Mouse (Mus musculus) cerebellum, adult 2 months (tissue): ENCODE data around the gene Ndp. TPM values are rescaled to one million over a fixed set of nuclear protein-coding genes. Genes with fewer than 3 reads are reported as not detected.

ENCODE experiments used
- DNase-seq, 2 experiments: peaks; one replicate each; pipeline ENCODE4 v3.0.0; 2021
- H3K27ac ChIP-seq: fragments of 200-500 bp; 2 replicates; pipeline ENCODE4 v1.5.1; 2012; ENCODE audit warnings: low read length, control low read depth, inconsistent platforms; ENCODE audit not compliant: insufficient read depth
- H3K27me3 ChIP-seq: fragments of 200-500 bp; 2 replicates; pipeline ENCODE4 v1.6.1; 2012; ENCODE audit warnings: inconsistent platforms, mild to moderate bottlenecking, low read length, moderate library complexity; ENCODE audit not compliant: control insufficient read depth, insufficient read depth
- H3K4me1 ChIP-seq: fragments of 200-500 bp; 2 replicates; pipeline ENCODE4 v1.6.1; 2011; ENCODE audit warnings: low read length; ENCODE audit not compliant: control insufficient read depth, insufficient read depth
- H3K4me3 ChIP-seq: fragments of 200-500 bp; replicated peaks from 2 replicates; pipeline ENCODE3; 2011; ENCODE audit warnings: mild to moderate bottlenecking, low read depth, low read length, control low read depth; ENCODE audit not compliant: insufficient read depth
- CTCF ChIP-seq: fragments of 200-500 bp; IDR thresholded peaks from 2 replicates; pipeline ENCODE4 v1.5.1; 2011; ENCODE audit warnings: low read depth, mild to moderate bottlenecking, control low read depth, low read length, moderate library complexity, borderline replicate concordance; ENCODE audit not compliant: insufficient read depth
- POLR2A ChIP-seq: fragments of 200-500 bp; IDR thresholded peaks from 2 replicates; pipeline ENCODE4 v1.6.1; 2011; ENCODE audit warnings: low read length, control low read depth, borderline replicate concordance; ENCODE audit not compliant: insufficient read depth
- WGBS: fragments of 180-500 bp; shearing (Covaris S2); methylation state at CpG from one replicate; pipeline ENCODE4 v1.1.7; 2018; 5-methylcytosine and 5-hydroxymethylcytosine counted together
- polyA plus RNA-seq: library from polyadenylated mRNA; depleted of rRNA; stranded (reverse); fragments of >200 nt; gene quantifications from 2 replicates; pipeline ENCODE4 v1.2.3, GENCODE M21; 2012; rRNA removed

Ndp gene
- polyA plus RNA-seq, 1 experiment, result 14.7 TPM

- Histone ChIP-seq H3K27ac (no peak overlapping the region), H3K27me3 (no peaks in the 10 kb centered on the region), H3K4me1 (peaks cover 5% of the 10 kb centered on the region; the same call in 1 of the 2 replicates), H3K4me3 (no peak overlapping the region)
- DNase-seq, result peak; percentile 36 to 77
- 22% methylated on average over 5 of the region's 5 CpGs for WGBS
- TF ChIP-seq POLR2A (no peak), CTCF (peak; percentile 70)
Measured at GRCm38 (mm10) chrX:16894377-16895175, 17.0 kb downstream of the Ndp start.

- no peak for TF ChIP-seq CTCF
- no peak for TF ChIP-seq POLR2A
- no peak for DNase-seq
- H3K4me3 ChIP-seq, result no peak overlapping the region
- no peak overlapping the region for H3K27ac ChIP-seq
- no peaks in the 10 kb centered on the region for H3K4me1 ChIP-seq
- no peaks in the 10 kb centered on the region for H3K27me3 ChIP-seq
Measured at GRCm38 (mm10) chrX:16867640-16868314, 43.8 kb downstream of the Ndp start.

DNA sequence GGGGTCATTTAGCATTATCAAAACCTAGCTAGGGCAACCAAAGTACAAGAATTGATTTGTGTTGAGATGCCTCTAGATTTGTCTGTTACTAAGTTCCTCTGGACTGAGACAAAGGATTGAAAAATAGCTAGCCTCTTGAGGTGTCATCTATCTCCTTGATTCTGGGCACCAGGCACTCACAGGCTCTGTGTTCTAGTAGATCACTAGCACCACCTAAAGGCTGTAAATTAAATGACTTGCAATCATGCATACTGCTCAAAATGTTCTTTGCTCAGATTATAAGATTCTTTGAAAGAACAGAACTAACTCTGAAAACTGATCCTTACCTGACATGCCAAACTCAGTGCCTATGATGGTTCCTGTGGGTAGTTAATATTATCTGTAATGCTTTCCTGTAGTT lies 51.3 kb downstream of the Ndp start:
- no peaks in the 10 kb centered on the region for H3K4me1 ChIP-seq
- no peak overlapping the region for H3K4me3 ChIP-seq
- H3K27me3 ChIP-seq, result no peaks in the 10 kb centered on the region
- H3K27ac ChIP-seq, result no peak overlapping the region
- TF ChIP-seq CTCF, result no peak
- TF ChIP-seq POLR2A, result no peak
- no peak for DNase-seq

DNA sequence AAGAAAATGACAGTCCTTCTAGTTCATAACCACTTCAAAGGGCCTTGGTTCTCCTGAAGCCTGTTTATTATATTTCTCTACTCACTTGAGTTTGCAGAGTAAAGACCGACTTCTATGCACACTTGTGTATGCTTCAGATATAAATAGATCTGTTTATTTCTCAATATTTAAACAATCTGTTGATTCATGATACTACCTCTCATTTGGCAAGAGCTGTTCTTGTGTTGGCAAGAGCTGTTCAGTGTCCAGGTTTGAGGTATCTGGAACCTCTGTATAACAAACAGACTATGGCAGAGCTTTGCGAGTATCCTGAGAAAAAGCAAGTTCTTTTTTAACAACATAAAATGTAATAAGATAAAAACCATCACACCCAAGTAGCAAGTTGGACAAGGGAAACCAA lies 65.5 kb downstream of the Ndp start:
- WGBS, result 95% methylated on average over 2 of the region's 2 CpGs
- no peak overlapping the region for H3K27ac ChIP-seq
- TF ChIP-seq CTCF (no peak), POLR2A (no peak)
- H3K27me3 ChIP-seq, result no peaks in the 10 kb centered on the region
- no peak overlapping the region for H3K4me3 ChIP-seq
- no peak for DNase-seq
- no peaks in the 10 kb centered on the region for H3K4me1 ChIP-seq

- H3K4me3 ChIP-seq, result no peak overlapping the region
- DNase-seq, result no peak
- H3K4me1 ChIP-seq, result no peaks in the 10 kb centered on the region
- WGBS, result 82% methylated on average over 2 of the region's 2 CpGs
- no peak for TF ChIP-seq POLR2A
- TF ChIP-seq CTCF, result no peak
- no peaks in the 10 kb centered on the region for H3K27me3 ChIP-seq
- H3K27ac ChIP-seq, result no peak overlapping the region
Measured at GRCm38 (mm10) chrX:16841443-16841842, 70.1 kb downstream of the Ndp start.

GRCm38 (mm10) chrX:16837293-16837692 lies 74.3 kb downstream of the Ndp start:
- no peak for DNase-seq
- H3K4me1 ChIP-seq, result no peaks in the 10 kb centered on the region
- no peaks in the 10 kb centered on the region for H3K27me3 ChIP-seq
- no peak overlapping the region for H3K4me3 ChIP-seq
- 81% methylated on average over 1 of the region's 1 CpGs for WGBS
- no peak overlapping the region for H3K27ac ChIP-seq
- no peak for TF ChIP-seq CTCF
- no peak for TF ChIP-seq POLR2A

DNA sequence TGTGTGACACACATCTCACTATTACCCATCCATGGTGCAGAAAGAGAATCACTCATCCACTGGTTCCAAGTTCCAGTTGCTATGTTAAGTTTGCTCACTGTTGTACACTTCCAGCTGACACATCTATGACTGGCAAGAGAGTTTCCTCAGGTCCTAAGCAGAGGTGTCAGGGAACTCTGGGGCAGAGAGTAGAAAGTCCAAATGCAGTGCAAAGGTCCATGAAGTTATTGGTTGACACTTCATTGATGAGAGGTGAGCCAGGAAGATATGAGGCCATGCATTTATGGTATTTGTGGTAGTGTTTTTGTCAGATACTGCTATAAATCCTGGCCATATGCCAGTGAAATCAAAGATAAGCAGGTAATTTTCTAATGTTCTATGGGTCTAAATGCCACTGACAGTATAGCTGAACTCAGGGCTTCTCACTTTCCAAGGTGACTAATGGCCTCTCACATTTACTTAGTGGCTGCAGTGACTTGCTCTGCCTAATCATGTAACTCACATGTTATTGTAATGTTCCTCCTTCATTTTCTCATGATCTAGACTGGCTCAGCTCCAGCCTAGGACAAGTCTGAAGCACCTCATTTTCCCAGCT lies 75.0 kb downstream of the Ndp start:
- Histone ChIP-seq H3K4me1 (no peaks in the 10 kb centered on the region), H3K4me3 (no peak overlapping the region), H3K27ac (no peak overlapping the region), H3K27me3 (no peaks in the 10 kb centered on the region)
- no peak for DNase-seq
- TF ChIP-seq POLR2A, result no peak

Other genes with a start within 250 kb of the Ndp start
- gene Maob, start 94.4 kb downstream of the Ndp start, polyA plus RNA-seq, result 14.8 and 15.7 TPM in 2 replicates